Mouse (Mus musculus): ENCODE results near the gene Tmem259.

- TF ChIP-seq MYOG (IDR thresholded peaks at IDR 0.05; ENCODE audit: control insufficient read depth, extremely low read depth, insufficient read length) (no peak), MYOD1 (IDR thresholded peaks at IDR 0.05; ENCODE audit: control insufficient read depth, insufficient read length, low read depth) (no peak), USF1 (IDR thresholded peaks at IDR 0.05; ENCODE audit: low read depth) (no peak), CTCF (IDR thresholded peaks at IDR 0.05; ENCODE audit: control insufficient read depth, insufficient read depth, insufficient read length) (no peak), MAX (IDR thresholded peaks at IDR 0.05) (no peak), CEBPB (IDR thresholded peaks at IDR 0.05; ENCODE audit: low read depth) (no peak), FOSL1 (IDR thresholded peaks at IDR 0.05; ENCODE audit: insufficient read depth, low read length, poor library complexity, severe bottlenecking) (no peak)
Observed at GRCm38 (mm10) chr10:79977324-79977723, 6.8 kb downstream of the Tmem259 start.

Data from C2C12 (cell line).